Mouse (Mus musculus) WW6 (cell line): ENCODE measurements around the gene Tjp2.
"Not testable (repeated sequence)": the region's sequence is repeated elsewhere in the genome, so short reads cannot be mapped to it uniquely, and the experiment has no call there.

ENCODE experiments used
- DNase-seq: peaks from one replicate; pipeline ENCODE4 v3.0.0-alpha.2; 2013; ENCODE audit warnings: low read depth, low spot score

Tjp2 gene

DNA sequence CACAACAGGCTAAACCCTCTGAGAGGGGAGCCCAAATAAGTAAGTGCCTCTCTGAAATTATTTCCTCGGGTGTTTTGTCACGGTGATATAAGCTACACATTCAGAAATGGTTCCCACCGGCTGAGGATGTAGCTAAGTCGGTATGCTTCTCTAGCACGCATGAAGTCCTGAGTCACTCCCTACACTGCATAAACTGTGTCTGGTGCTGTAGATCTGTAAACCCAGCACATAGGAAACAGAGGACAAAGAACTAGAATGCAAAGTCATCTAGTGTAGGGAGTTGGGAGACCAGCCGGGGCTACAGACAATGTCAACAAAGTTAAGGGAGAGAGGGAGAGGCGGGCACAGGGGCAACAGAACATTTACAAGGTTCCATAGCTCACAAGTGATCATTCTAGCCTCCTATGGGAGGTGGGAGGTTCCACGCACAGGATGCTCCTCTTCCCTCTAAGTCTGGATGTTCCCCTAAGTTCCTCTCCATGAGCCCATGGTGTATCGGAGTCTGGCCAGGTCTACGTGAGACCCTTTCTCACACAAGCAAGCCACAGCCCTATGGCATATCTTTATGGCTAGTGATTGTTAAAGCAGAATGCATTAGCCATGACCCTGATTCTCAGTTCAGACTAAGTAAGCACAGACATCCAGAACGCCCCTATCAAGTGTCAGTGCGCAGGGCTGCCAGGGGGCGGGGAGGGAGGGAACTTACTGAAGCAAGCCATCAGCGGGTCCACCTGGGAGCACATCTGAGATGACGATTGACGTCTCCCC, 90.5 kb downstream of the Tjp2 start:
- no peak for DNase-seq

DNA sequence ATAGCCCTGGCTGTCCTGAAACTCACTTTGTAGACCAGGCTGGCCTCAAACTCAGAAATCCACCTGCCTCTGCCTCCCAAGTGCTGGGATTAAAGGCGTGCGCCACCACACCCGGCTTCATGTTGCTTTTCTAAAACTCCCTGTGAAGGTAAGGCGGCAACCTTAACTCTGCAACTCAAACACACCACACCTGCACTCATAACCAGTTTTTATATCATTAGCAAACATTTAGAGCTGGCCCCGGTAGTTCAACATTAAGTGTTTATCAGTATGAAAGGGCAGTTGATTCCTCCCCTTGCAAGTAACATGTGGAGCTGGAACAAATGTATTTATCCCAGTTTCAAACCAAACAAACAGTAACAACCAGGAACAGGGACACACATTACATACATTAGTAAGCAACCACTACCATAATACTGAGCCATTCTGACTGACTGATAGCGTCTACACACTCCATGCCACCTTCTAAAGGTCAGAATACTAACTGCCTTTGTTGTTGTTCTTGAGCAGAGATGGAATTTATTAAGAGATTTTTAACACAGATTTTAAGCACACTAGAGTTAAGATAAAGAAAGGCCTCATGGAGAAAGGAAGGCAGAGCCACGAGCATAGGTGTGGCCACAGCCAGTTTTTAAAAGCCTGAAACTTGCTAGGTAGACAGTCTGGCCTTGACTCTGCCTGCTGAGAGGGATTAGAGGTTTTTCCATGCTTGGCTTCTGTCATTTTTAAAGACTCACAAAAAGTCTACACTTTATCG, 101.1 kb downstream of the Tjp2 start:
- no peak for DNase-seq

DNA sequence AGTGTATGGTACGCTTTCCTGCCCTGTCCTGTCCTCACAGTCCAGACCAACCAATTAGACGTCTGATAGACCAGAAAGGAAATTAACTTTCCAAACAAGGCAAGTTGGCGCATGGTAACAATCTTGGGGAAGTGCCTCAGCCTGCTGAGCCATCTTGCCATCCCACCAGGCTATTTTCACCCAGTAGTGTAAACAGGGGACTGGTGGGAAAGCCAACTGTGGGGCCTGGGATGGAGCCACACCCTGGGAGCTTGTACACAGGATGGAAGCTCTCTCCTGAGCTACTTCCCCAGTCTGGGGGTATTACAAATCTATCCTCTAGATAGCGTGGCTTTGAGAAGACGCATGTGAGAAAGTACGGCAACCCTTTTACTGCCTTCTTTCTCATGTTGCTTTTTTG, 101.7 kb downstream of the Tjp2 start:
- no peak for DNase-seq

DNA sequence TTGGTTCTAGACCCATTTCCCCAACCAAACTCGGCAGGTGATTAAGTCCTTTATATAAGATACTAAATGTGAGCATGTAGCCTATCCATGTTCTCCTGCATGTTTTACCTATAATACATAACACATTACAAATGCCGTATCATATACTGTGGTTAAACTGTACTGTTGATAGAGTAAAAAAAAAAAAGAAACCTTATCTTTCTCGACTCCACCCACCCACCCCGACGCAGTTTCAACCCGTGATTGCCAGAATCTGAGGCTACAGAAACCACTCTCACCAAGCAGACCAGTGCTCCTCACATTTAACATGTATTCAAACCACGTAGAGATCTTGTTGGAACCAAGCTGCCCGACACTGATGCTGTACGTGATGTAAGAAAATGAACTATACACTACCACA, 102.2 kb downstream of the Tjp2 start:
- no peak for DNase-seq

DNA sequence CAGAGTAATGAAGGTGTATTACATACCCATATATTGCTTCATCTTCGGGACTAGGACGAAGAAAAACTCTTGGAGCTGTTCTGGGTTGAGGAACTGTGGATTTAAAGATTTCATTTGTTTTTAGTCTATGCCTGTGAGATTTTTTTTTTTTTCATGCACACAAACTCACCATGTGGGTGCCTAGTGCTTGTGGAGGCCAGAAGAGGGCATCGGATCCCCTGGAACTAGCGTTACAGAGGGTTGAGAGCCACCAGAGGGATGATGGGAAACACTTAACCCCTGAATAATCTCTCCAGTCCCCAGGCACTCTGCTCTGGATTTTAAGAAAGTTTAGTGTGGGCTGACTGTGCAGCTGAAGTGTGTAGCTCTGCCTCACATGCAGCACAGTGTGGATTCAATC, 104.0 kb downstream of the Tjp2 start:
- DNase-seq = no peak

DNA sequence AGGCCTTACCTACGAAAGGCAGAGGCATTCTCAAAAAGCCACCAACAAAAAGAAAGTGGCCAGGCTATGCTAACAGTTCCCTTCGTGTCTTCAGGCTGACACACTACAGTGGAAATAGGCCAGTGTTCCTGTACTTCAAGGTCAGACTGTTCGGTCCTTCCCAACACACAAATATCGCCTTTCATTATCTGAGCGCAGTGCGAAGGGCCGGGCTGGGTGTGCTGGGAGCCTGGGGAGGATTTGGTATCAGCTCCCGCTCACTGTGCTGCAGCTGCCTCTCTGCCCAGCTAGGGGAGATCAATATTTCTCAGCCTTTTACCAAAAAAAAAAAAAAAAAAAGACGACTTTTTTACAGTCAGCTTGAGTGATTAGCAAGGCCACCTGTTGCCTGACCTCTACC, 106.1 kb downstream of the Tjp2 start:
- DNase-seq = no peak

DNA sequence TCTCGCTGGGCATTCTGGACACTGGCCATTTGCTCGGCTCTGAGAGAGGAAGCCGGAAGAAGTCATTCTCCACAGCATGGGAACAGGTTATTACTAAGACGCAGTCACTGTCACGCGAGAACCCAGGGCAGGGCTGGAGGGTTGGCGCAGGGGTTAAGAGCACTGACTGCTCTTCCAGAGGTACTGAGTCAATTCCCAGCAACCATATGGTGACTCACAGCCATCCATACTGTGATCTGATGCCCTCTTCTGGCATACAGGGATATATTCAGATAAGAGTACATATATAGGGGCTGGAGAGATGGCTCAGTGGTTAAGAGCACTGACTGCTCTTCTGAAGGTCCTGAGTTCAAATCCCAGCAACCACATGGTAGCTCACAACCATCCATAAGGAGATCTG, 113.2 kb downstream of the Tjp2 start:
- peak; percentile 40 for DNase-seq

DNA sequence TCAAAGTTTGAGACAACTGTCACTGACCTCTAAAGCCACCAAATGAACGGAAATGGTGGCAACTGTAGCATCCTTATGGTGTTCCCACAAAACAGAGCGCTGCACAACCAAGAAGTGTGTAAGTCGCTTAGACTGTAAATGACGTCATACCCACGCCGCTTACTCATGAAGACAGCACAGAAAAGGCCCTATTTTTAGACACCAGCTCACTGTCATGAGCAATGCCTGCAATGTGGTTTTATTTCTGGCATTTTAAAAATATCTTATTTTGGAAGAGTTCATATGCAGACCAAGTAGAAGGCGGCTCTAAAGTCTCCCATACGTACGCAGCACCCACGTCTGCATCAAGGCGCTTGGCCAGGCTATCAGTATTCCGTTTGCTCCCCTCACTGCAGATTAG, 117.1 kb downstream of the Tjp2 start:
- no peak for DNase-seq

DNA sequence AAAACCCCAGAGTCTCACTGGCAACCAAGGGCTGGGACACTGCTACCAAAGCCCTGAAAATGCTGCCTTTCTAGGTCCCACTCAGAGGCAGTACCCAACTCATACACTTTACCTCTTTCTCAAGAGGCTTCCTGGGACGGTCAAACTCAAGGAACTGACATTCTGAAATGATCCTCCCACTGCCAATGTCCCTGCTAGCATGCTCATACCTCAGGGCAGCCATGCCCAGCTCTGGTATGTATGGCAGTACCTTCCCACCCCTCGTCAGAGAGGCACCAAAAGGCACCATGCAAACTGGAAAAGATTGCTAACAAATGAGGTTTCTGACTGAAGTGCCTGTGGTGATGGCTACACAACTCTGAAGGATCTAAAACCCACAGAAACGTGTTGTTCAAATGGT, 121.0 kb downstream of the Tjp2 start:
- DNase-seq = no peak

DNA sequence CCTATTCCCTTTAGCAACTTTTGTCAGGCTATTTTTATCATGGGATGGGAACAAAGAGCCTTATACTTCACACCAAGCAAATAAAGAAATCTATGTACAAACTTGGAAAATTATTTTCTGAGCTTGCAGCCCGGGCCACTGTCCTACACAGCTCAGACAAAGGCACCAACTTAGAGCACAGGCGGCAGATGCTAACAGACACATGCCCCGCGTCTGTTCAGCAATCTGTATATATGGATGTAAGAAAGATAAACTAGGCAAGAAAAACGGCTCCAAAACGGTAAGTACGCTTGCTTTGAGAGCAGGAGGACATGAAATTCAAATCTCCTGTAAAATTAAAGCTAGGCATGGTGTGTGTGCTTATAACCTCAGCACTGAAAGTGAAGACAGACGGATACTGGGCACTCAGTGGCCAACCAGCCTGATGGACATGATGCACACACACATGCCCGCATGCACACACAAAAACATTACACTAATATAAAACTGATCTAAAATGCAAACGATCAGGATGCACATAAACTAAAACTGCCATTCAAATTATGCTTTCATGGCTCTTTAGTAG, 122.2 kb downstream of the Tjp2 start:
- no peak for DNase-seq

DNA sequence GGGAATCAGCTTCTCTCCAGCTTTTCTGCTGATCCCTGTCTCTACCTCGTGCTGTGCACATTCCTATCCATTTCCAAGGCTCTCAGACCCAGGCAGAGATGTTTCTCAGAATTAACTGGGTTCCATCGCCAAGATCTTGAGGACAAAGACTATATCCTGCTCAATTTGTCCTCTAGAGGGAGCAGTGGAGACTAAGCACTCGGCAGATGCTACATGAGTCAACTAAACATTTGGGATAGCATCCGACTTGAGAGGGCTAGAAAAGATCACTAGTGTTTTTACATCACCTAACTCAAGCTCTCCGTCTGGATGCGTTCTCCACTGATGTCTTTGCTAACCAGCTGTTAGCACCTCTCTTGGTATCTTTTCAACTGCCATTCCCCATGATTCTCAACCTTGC, 123.6 kb downstream of the Tjp2 start:
- peak; percentile 46 for DNase-seq

DNA sequence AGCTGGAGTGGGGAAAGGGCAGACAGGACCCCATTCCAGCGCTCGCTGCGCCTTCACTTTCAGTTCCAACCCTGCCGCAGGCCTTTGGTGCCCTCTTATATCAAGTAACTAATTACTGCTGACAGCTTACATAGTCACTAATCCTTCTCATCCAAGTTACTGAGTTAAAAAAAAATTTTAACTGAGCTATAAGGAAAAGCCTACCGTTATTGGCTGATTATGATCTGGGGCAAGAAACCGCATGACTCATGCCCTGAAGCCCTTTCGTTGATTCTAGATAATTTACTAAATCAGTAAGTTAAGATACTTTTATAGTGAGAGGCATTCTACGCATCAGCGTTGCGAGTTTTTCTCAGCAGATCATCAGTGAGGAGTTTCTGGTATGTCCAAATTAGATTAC, 126.1 kb downstream of the Tjp2 start:
- no peak for DNase-seq

DNA sequence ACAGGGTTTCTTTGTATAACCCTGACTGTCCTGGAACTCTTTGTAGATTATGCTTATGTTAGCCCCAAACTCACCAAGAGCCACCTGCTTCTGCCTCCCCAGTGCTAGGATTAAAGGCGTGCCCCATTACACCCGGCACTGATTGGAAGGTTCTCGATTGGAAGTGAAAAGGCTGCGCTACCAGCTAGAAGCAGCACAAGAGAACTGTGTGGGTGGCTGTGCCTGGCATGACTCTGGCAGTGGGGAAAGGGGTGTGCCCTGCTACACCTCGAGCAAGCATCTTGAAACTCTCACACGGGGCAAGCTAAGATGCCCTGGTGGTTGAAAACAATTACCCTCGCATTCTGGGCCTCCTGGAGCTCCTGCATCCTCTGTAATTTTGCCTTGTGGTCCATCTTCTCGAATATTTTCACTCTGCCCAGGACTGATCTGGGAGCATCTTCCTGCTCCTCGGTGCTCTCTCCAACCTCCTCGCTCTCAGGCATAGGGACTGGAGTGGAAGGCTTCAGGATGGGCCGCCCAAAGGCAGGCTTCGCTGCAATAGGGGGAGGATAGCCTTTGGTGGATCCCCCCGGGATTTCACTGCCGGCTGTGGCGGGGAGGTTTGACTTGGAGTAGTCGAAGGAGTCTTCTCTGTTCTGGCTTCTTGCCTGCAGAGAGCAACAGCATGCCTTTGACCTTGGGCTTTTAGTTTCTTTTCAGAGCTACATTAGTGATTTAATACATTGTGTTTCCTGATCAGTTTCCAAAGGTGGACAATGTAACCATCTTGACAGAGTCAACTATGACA, 127.0 kb downstream of the Tjp2 start:
- no peak for DNase-seq

DNA sequence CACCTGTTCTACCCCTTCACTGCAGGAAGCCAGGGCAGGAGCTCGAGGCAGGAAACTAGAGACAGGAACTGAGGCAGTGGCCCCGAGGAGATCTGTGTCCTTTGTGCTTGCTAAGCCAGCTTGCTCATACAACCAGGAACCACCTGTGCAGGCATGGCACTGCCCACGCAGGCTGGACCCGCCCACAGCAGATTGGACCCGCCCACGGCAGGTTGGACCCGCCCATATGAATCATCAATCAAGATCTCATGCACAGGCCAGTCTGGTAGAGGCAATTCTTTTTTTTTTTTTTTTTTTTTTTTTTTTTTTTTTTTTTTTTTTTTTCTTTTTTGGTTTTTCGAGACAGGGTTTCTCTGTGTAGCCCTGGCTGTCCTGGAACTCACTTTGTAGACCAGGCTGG, 132.8 kb downstream of the Tjp2 start:
- DNase-seq = not testable (repeated sequence)

DNA sequence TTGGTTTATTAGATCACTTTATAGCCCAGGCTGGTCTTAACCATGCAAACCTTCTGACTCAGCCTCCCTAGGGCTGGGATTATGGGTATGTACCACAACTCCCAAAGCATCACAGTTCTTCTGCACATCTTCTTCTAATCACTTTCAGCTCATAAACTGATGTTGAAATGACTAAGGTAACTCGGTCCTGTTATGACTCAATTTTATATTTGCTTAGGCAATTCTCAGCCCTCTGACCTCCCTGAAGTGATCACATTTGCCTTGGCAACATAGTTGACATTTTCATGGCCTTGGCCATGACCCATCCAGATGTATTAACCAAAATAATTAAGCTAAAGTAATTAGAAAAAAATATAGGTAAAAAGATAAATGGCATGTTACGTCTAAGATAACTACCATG, 134.5 kb downstream of the Tjp2 start:
- no peak for DNase-seq

DNA sequence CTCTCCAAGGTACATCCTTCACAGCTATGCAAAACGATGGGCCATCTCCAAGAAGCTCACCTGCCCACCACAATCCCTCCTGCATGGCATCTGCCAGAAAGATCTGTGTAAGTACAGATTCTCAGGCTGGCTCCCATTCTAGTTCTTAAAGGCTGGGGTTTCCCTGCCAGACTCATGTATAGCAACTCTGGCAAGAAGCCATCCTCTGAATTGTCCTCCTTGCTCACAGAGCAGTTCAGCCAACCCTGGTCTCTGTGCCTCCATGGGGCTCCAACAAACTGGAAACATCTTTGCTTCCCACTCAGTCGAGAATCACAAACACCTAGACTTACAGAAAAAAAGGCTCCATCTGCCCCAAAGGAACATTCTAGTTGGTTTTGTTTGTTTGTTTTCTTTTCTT, 139.5 kb downstream of the Tjp2 start:
- no peak for DNase-seq

DNA sequence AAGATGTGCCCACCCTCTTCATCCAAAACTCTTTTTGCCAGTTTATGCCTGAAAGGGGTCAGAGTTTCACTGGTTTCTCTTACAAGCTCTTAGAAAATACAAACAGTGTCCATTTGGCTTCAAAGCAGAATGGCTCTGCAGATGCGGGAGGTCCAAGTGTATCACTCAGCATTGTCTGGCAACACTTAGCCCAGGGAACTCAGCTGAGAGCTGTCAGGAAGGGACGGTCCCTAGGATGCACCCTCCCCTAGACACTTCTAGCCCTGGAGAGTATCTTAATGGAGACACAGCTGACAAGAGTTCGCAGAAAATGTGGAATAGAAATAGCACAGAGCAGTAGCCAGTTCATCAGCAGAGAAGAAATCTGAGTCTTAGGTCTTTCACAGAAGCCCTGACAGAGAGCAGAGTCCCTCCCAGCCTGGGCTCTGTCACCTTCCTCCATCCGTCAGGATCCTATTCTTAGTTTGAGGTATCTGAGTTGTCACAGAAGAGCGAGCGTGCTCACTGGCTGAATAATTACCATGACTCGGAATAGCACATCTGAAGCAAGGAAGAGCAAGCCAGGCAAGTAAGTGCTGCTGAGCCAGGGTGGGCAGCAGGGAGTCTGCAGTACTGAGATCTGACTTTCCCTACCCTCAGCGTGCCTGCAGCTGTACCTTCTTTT, 144.3 kb downstream of the Tjp2 start:
- no peak for DNase-seq

DNA sequence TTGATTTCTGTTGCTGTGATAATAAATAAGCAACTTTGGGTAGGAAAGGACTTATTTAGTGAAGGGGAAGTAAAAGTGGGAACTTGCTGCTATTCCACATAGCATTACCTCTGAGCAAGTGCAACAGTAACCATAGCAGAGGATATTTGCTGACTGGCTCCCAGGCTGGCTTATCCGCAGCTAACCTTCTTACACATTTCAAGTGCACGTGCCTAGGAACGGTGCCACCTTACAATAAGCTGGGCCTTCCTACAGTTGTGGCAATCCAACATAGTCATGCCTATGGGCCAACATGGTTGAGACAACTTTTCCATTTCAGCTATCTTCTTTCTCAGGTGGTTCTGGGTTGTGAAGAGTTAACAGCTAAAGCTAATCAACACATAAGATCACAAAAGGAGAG, 147.2 kb downstream of the Tjp2 start:
- no peak for DNase-seq

DNA sequence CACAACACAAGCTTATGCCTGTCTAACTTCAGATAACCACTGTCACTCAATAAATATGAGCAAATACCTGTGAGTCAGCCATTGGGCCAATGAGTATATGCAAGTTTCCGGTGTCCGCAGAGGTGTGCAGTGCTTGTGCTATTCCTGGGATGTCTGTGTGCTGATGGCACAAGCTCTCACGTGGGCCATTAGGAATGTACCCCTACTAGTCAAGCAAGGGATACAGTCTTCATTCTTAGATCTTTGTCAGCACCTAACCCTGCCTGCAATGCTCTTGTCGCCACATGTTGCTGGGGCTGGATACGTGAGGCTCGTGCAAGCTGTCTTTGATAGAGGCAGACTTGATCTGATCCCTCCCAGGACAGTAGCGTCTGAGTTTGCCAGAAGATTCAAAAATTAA, 148.3 kb downstream of the Tjp2 start:
- DNase-seq = no peak

DNA sequence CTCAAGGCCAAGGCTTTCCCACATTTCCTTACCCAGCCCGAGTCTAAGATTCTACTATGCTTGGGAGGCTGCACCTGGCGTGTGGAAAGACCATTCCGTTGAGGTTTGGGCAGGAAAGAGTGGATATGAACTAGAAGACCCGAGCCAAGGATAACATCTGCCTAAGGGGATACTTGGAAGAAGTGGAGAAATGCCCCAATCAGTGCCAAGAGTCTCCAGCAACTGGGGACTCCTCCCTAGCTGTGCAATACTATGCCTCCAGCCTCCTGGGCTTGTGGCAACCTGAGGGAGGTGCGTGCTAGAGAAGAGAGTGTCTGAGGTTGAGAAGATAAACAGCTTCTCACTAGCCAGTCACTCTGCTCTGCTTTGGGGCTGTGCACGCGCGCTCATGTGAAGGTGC, 148.9 kb downstream of the Tjp2 start:
- DNase-seq = no peak

DNA sequence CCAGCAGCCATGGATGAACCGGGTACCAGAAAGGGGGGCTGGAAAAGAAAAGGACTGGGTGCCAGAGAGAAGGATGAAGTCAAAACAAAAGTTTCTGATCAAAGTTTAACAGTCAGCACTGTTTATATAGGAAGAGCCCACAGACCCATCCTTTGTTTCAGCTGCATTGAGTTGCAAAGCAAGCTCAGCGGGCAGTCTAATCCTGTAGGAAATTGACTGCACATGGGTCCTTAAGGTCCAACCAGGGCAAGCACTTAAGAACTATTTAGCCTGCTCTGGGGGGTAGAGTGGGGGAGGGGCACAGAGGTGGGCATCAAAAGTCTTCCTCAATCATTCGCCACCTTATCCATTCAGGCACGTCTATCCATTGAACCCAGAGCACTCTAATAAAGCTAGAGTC, 151.7 kb downstream of the Tjp2 start:
- no peak for DNase-seq
